Mouse (Mus musculus) adrenal gland, adult 8-10 months (tissue): ENCODE data around the gene Ifne. TPM values are rescaled to one million over a fixed set of nuclear protein-coding genes. Genes with fewer than 3 reads are reported as not detected.
"Not testable (repeated sequence)": the region's sequence is repeated elsewhere in the genome, so short reads cannot be mapped to it uniquely, and the experiment has no call there.

Experiments
- DNase-seq: peaks from one replicate; pipeline ENCODE4 v3.0.0; 2022
- microRNA-seq, 2 experiments: library from miRNA; unstranded; fragments of <30 nt; microRNA quantifications; one replicate each; pipeline ENCODE4 v1.2.0; 2022
- total RNA-seq, 4 experiments: library from RNA; stranded (reverse); gene quantifications; 2 replicates each; pipeline ENCODE4 v1.2.4; 2022

Gene Ifne
- total RNA-seq, 4 experiments from 2014 or later: not detected

GRCm38 (mm10) chr4:88867366-88867925 is 12.6 kb downstream of the Ifne start:
- peak; percentile 47 for DNase-seq

DNA sequence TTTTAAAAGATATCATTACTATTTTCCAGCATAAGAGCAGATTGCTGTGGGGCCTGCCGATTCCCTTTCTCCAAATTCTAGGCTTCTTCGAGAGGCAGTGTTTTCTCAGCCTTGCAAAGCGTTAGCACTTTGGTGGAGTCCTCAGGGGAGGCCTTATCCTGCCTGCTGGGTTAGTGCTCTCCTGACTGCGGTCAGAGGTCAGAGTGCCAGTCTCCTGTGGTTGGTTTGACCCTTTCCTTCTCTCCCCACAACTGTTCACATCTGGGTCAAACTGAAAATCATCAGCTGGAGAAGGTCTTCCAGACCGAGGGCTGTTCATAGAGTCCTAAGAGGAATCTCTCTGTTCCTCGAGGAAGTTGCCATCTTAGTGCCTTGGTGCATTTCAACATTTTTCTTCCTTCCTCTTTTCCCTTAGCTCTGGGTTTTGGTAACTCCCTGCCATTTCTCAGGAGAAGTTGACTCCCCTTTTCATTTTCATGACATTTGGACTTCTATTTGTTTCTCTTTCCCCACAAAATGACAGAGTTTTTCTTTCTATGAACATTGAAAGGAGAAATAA is 14.9 kb downstream of the Ifne start:
- no peak for DNase-seq

GRCm38 (mm10) chr4:88864599-88864998 is 15.4 kb downstream of the Ifne start:
- DNase-seq: no peak

DNA sequence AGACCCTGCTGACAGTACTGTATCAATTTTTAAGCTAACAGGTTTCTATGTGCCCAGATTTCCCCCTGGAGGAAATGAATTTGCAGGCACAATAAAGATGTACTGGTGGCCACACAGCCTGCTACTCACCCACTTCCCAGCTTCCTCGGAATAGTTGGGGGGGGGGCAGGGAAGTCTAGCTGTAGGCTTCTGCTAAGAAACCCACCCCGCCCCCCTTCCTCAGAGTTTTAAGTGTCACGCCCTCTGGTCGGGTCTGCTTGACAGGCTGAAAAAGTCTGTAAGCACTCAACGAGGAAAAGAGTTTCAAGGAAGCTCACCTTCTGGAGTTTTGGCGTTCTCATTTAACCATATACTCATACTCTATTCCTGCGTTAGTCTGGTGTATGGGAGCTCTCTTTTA is 16.7 kb downstream of the Ifne start:
- DNase-seq: no peak

- DNase-seq: no peak
Measured at GRCm38 (mm10) chr4:88859214-88859613, 20.8 kb downstream of the Ifne start.

GRCm38 (mm10) chr4:88851026-88851763 is 28.8 kb downstream of the Ifne start:
- DNase-seq: no peak

- DNase-seq: no peak
Measured at GRCm38 (mm10) chr4:88849698-88850097, 30.3 kb downstream of the Ifne start, which contains the start of gene Ifna1. Ifna1 (plus strand) TSS chr4:88850087.

DNA sequence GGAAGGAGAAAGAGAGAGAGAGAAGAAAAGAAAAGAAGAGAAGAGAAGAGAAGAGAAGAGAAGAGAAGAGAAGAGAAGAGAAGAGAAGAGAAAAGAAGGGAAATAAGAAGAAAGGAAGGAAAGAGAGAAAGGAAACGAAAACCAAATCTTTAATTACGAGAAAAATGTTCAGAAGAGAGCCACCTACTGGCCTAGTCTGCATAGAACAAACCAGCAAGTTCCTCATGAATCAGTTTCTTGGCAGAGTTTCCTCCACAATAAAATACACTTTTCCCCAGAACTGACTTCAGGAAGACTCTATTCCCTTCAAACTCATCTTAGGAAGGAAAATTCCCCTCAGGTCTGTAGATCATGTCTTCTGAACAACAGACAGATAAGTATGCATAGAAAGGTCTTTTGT is 34.7 kb downstream of the Ifne start:
- DNase-seq: no peak

DNA sequence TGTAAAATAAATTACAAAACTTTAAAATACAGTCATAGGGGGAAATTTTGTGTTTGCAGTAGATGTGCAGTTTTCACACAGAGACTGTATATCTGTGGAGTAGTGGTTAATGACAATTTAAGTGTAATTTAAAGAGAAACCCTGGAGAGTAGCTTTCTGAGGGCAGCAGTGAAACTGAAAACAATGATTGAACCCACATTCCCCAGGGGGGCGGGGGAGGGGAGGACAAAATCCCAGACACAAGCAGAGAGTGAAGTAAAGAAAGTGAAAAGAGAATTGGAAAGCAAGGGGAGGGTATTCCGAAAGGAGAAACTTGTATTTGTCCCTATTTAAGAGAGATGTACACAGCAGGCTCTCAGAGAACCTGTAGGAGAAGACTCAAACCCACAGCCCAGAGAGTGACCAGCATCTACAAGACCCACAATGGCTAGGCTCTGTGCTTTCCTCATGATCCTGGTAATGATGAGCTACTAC is 38.5 kb downstream of the Ifne start, which contains the start of gene Ifna4:
Ifna4 (plus strand) TSS at position 424 of the 474 bp plus-strand sequence.
- DNase-seq: no peak

GRCm38 (mm10) chr4:88840058-88840457 is 39.9 kb downstream of the Ifne start:
- DNase-seq: no peak

GRCm38 (mm10) chr4:88838828-88839227 is 41.2 kb downstream of the Ifne start:
- no peak for DNase-seq

GRCm38 (mm10) chr4:88835225-88835624 is 44.8 kb downstream of the Ifne start, which contains the start of gene Ifna5:
Ifna5 (plus strand) TSS chr4:88835525.
- DNase-seq: not testable (repeated sequence)

DNA sequence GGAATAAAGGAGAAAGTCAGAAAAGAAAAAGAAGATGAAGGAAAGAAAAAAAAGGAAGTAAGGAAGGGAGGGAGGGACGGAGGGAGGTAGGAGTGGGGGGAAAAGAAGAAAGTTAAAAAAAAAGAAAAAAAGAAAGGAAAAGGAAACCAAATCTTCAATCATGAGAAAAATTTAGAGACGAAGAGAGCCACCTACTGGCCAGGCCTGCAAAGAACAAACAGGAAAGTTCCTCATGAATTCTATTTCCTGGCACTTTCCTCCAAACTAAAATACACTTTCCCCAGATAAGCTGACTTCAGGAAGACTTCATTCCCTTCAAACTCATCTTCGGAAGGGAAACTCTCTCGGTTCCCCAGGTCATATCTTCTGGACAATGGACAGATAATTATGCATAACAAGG is 49.5 kb downstream of the Ifne start:
- no peak for DNase-seq

Small RNA genes within 50 kb of the gene (microRNA-seq; reads per million reads assigned to microRNA genes)
- gene Mir31: 1,462 to 3,575 reads per million in 2 experiments

Other genes with a start within 250 kb of the Ifne start
- gene C87499, start 245.8 kb downstream of the Ifne start, total RNA-seq: not detected
- gene Ifna13, start 235.7 kb downstream of the Ifne start, total RNA-seq: not detected
- gene Ifna16, start 203.3 kb downstream of the Ifne start, total RNA-seq: not detected
- gene Ifna2, start 196.3 kb downstream of the Ifne start, total RNA-seq: not detected
- gene Ifnab, start 188.8 kb downstream of the Ifne start, total RNA-seq: not detected
- under 1 TPM; 0.67 to 0.92 (median 0.73) TPM for gene Gm26566, start 158.4 kb downstream of the Ifne start, total RNA-seq
- 100 to 1,000 TPM in 1 of 4 experiments, 10 to 100 TPM in 3; 76.7 to 100 (median 91.0) TPM for gene Klhl9, start 157.7 kb downstream of the Ifne start, total RNA-seq
- gene Gm13271, start 125.3 kb downstream of the Ifne start, total RNA-seq: not detected
- not detected for gene Gm13283, start 120.1 kb downstream of the Ifne start, total RNA-seq
- gene Gm13290, start 106.4 kb downstream of the Ifne start, total RNA-seq: under 1 TPM in 1 of 4 experiments, not detected in 3; 0.46 TPM
- not detected for gene Gm13289, start 103.3 kb downstream of the Ifne start, total RNA-seq
- not detected for gene Gm13272, start 100.4 kb downstream of the Ifne start, total RNA-seq
- under 1 TPM in 1 of 4 experiments, not detected in 3; 0.49 TPM for gene Ifnz, start 98.1 kb downstream of the Ifne start, total RNA-seq
- gene Gm13276, start 94.5 kb downstream of the Ifne start, total RNA-seq: not detected
- not detected for gene Gm13277, start 91.6 kb downstream of the Ifne start, total RNA-seq
- gene Gm13278, start 88.7 kb downstream of the Ifne start, total RNA-seq: not detected
- not detected for gene Gm13275, start 85.7 kb downstream of the Ifne start, total RNA-seq
- gene Gm13279, start 82.8 kb downstream of the Ifne start, total RNA-seq: not detected
- gene Gm13285, start 80.5 kb downstream of the Ifne start, total RNA-seq: under 1 TPM in 1 of 4 experiments, not detected in 3; 0.24 TPM
- gene Gm13287, start 76.9 kb downstream of the Ifne start, total RNA-seq: not detected
- not detected for gene Gm13288, start 74.7 kb downstream of the Ifne start, total RNA-seq
- gene Ifna7, start 64.0 kb downstream of the Ifne start, total RNA-seq: not detected
- gene Ifna11, start 60.2 kb downstream of the Ifne start, total RNA-seq: not detected
- gene Ifna6, start 52.8 kb downstream of the Ifne start, total RNA-seq: not detected
- gene Ifna5, start 44.7 kb downstream of the Ifne start, total RNA-seq: not detected
- gene Ifna4, start 38.3 kb downstream of the Ifne start, total RNA-seq: not detected
- gene Ifna1, start 30.1 kb downstream of the Ifne start, total RNA-seq: not detected